27 mouse cellular contexts compared by ENCODE assay signal in genomic region chr12:111343956-111344355, GRCm38 (mm10). TPM values are rescaled to one million over a fixed set of nuclear protein-coding genes. Genes with fewer than 3 reads are reported as not detected.
A peak's percentile ranks its signal among the peaks of the same experiment; 100 is the strongest.
DNase-seq lines count a peak whose midpoint lies in the region; ATAC-seq and TF ChIP-seq lines count a peak whose summit lies in the region.
"Had no signal": no experiment of that assay in that cellular context is flagged by ENCODE, and none has a peak within 500 bp of the region (broad histone marks: within the 10 kb centered on the region; RNA-seq: fewer than 3 reads in every experiment).

No protein-coding gene starts in this region.

- in situ Hi-C loops in CH12.LX (cut with MboI; ENCODE audit: low pct_ligation_motif_present, low pct_unique_long_range_greater_than_20kb, low sequenced_read_pairs) = no loop called here

- H3K9me3 ChIP-seq in hindbrain, postnatal 0 days (ENCODE audit: low read length) = no peaks in the 10 kb centered on the region
- no peaks in the 10 kb centered on the region for H3K9me3 ChIP-seq in hindbrain, embryonic 10.5 days
- no peaks in the 10 kb centered on the region for H3K9me3 ChIP-seq in liver, embryonic 12.5 days (replicated peaks)
- no peaks in the 10 kb centered on the region for H3K9me3 ChIP-seq in CH12.LX (replicated peaks; ENCODE audit: low read length)
- H3K9me3 ChIP-seq: embryonic facial prominence, embryonic 12.5 days; G1E; hindbrain, embryonic 13.5 days; limb, embryonic 12.5 days; liver, embryonic 13.5 days; megakaryocyte, embryonic 14.5 days; midbrain, embryonic 12.5 days had no signal

- H3K27me3 ChIP-seq in hindbrain, postnatal 0 days (ENCODE audit: insufficient read depth, low read length) = no peaks in the 10 kb centered on the region
- no peaks in the 10 kb centered on the region for H3K27me3 ChIP-seq in hindbrain, embryonic 10.5 days (ENCODE audit: insufficient read depth, poor library complexity, severe bottlenecking)
- H3K27me3 ChIP-seq in liver, adult 2 months (ENCODE audit: control insufficient read depth, insufficient read depth, low read length) = no peaks in the 10 kb centered on the region
- H3K27me3 ChIP-seq in liver, embryonic 12.5 days (replicated peaks) = no peaks in the 10 kb centered on the region; the same call in 1 of the 2 replicates
- H3K27me3 ChIP-seq in CH12.LX (replicated peaks) = no peaks in the 10 kb centered on the region
- H3K27me3 ChIP-seq: embryonic facial prominence, embryonic 12.5 days; hindbrain, embryonic 13.5 days; limb, embryonic 12.5 days; liver, embryonic 13.5 days; midbrain, embryonic 12.5 days had no signal

- H3K27ac ChIP-seq in hindbrain, postnatal 0 days = no peak overlapping the region
- H3K27ac ChIP-seq in hindbrain, embryonic 10.5 days = no peak overlapping the region
- H3K27ac ChIP-seq in liver, adult 2 months (replicated peaks; ENCODE audit: insufficient read depth, low read depth, low read length) = no peak overlapping the region
- H3K27ac ChIP-seq in liver, embryonic 12.5 days = no peak overlapping the region
- no peak overlapping the region for H3K27ac ChIP-seq in CH12.LX (ENCODE audit: insufficient read depth, low read depth)
- H3K27ac ChIP-seq: embryonic facial prominence, embryonic 12.5 days; hindbrain, embryonic 13.5 days; limb, embryonic 12.5 days; liver, embryonic 13.5 days; midbrain, embryonic 12.5 days had no signal

- peak; percentile 5 for TF ChIP-seq RAD21 in CH12.LX (IDR thresholded peaks at IDR 0.05; ENCODE audit: low read depth, low read length)

- no peak for TF ChIP-seq POLR2A in liver, adult 2 months (IDR thresholded peaks at IDR 0.05; ENCODE audit: extremely low read depth, insufficient read depth, low read length)
- no peak for TF ChIP-seq POLR2A in CH12.LX (IDR thresholded peaks at IDR 0.05; ENCODE audit: low read depth, low read length)

- TF ChIP-seq CTCF in hindbrain, postnatal 0 days (IDR thresholded peaks at IDR 0.05; ENCODE audit: low read depth) = peak; percentile 33; the same call in 1 of the 2 replicates
- TF ChIP-seq CTCF in liver, adult 2 months (IDR thresholded peaks at IDR 0.05; ENCODE audit: low read depth, low read length) = no peak
- peak in 1 of 2 experiments; percentile 36; a peak in 2 of 4 replicates for TF ChIP-seq CTCF in CH12.LX (conservative IDR thresholded peaks at IDR 0.05 in 1 of 2, IDR thresholded peaks at IDR 0.05 in 1 of 2; ENCODE audit: low read depth in 2 of 2, low read length in 2 of 2)

- no peak for DNase-seq in hindbrain, postnatal 0 days (ENCODE audit: low spot score)
- no peak for DNase-seq in hindbrain, embryonic 10.5 days (ENCODE audit: low spot score)
- peak; percentile 45 for DNase-seq in liver, adult 2 months (ENCODE audit: extremely low read depth, low read depth, low spot score)
- DNase-seq in 416B (ENCODE audit: low read depth) (peak; percentile 54), CH12.LX (ENCODE audit: extremely low read depth) (no peak)
- DNase-seq in thymus, postnatal 14 days = no peak
- DNase-seq: adrenal gland, postnatal 14 days; cerebellum, adult 11 months; cerebellum, adult 9-10 months; embryo, embryonic 11 days; gastrocnemius, postnatal 36 days; heart, postnatal 36 days; kidney, adult 18-20 months; kidney, postnatal 4 days; liver, embryonic 13.5 days; lung, postnatal 4 days; spleen, adult 18-20 months; thymus, adult 18-20 months; thymus, postnatal 36 days had no signal

- H3K79me2 ChIP-seq in liver, adult 2 months (ENCODE audit: control insufficient read depth, insufficient read depth, low read length) = peaks cover 54% of the 10 kb centered on the region
- no peaks in the 10 kb centered on the region for H3K79me2 ChIP-seq in CH12.LX (replicated peaks; ENCODE audit: control insufficient read depth, extremely low read depth, insufficient read depth, poor library complexity, severe bottlenecking)

- no peaks in the 10 kb centered on the region for H3K4me1 ChIP-seq in hindbrain, postnatal 0 days (ENCODE audit: insufficient read depth, low read length)
- H3K4me1 ChIP-seq in hindbrain, embryonic 10.5 days (replicated peaks) = peaks cover 7% of the 10 kb centered on the region
- no peaks in the 10 kb centered on the region for H3K4me1 ChIP-seq in liver, adult 2 months (ENCODE audit: control insufficient read depth, insufficient read depth, low read length)
- H3K4me1 ChIP-seq in liver, embryonic 12.5 days = peaks cover 12% of the 10 kb centered on the region
- H3K4me1 ChIP-seq in CH12.LX (ENCODE audit: control insufficient read depth in 1 of 2, insufficient read depth in 2 of 2) = peaks cover 9 to 24% of the 10 kb centered on the region in 2 experiments

- H3K36me3 ChIP-seq in hindbrain, postnatal 0 days (ENCODE audit: insufficient read depth, low read length) = peaks cover 22% of the 10 kb centered on the region
- peaks cover 50% of the 10 kb centered on the region for H3K36me3 ChIP-seq in hindbrain, embryonic 10.5 days
- peaks cover 8% of the 10 kb centered on the region for H3K36me3 ChIP-seq in liver, adult 2 months (ENCODE audit: control insufficient read depth, insufficient read depth, low read length)
- peaks cover 28% of the 10 kb centered on the region for H3K36me3 ChIP-seq in liver, embryonic 12.5 days
- peaks cover 17 to 47% of the 10 kb centered on the region in 2 experiments for H3K36me3 ChIP-seq in CH12.LX (replicated peaks in 1 of 2; ENCODE audit: control insufficient read depth in 1 of 2, insufficient read depth in 1 of 2, low read length in 1 of 2)
- H3K36me3 ChIP-seq: G1E had no signal

- no peak overlapping the region for H3K4me2 ChIP-seq in hindbrain, postnatal 0 days (ENCODE audit: low read depth, low read length)
- no peak overlapping the region for H3K4me2 ChIP-seq in liver, embryonic 12.5 days
- H3K4me2 ChIP-seq in CH12.LX (ENCODE audit: insufficient read depth, low read depth, poor library complexity, severe bottlenecking) = no peak overlapping the region
- H3K4me2 ChIP-seq: embryonic facial prominence, embryonic 12.5 days; hindbrain, embryonic 13.5 days; limb, embryonic 12.5 days; liver, embryonic 13.5 days; midbrain, embryonic 12.5 days had no signal

- H3K9ac ChIP-seq in hindbrain, postnatal 0 days (replicated peaks; ENCODE audit: low read length) = no peak overlapping the region
- no peak overlapping the region for H3K9ac ChIP-seq in liver, adult 2 months (ENCODE audit: low read depth, low read length)
- H3K9ac ChIP-seq in liver, embryonic 12.5 days = no peak overlapping the region
- no peak overlapping the region for H3K9ac ChIP-seq in CH12.LX (ENCODE audit: insufficient read depth, low read depth)
- H3K9ac ChIP-seq: embryonic facial prominence, embryonic 12.5 days; hindbrain, embryonic 13.5 days; limb, embryonic 12.5 days; liver, embryonic 13.5 days; midbrain, embryonic 12.5 days had no signal

- 70% methylated on average over 1 of the region's 1 CpGs for WGBS in hindbrain, postnatal 0 days
- WGBS in hindbrain, embryonic 10.5 days = 67% methylated on average over 1 of the region's 1 CpGs
- 38% methylated on average over 1 of the region's 1 CpGs for WGBS in liver, adult 2 months
- WGBS in liver, embryonic 12.5 days (ENCODE audit: insufficient replicate concordance) = 49% methylated on average over 1 of the region's 1 CpGs

- TF ChIP-seq EP300 in CH12.LX (IDR thresholded peaks at IDR 0.05; ENCODE audit: low read length) = no peak

- dilution Hi-C loops in CH12.LX (cut with MboI; ENCODE audit: extremely low pct_ligation_motif_present, extremely low pct_unique_long_range_greater_than_20kb, low sequenced_read_pairs) = no loop called here

- no peak overlapping the region for H3K4me3 ChIP-seq in hindbrain, postnatal 0 days (ENCODE audit: low read length)
- H3K4me3 ChIP-seq in hindbrain, embryonic 10.5 days = no peak overlapping the region
- no peak overlapping the region for H3K4me3 ChIP-seq in liver, adult 2 months (ENCODE audit: insufficient read depth, low read depth, low read length)
- no peak overlapping the region for H3K4me3 ChIP-seq in liver, embryonic 12.5 days
- no peak overlapping the region for H3K4me3 ChIP-seq in CH12.LX (replicated peaks in 1 of 3; ENCODE audit: low read depth in 2 of 3, low read length in 2 of 3, poor library complexity in 1 of 3)
- H3K4me3 ChIP-seq: embryonic facial prominence, embryonic 12.5 days; hindbrain, embryonic 13.5 days; limb, embryonic 12.5 days; liver, embryonic 13.5 days; midbrain, embryonic 12.5 days had no signal

- no peak for ATAC-seq in hindbrain, postnatal 0 days
- no peak for ATAC-seq in liver, embryonic 12.5 days
- ATAC-seq: forebrain, embryonic 14.5 days had no signal

TF ChIP-seq in CH12.LX, 34 proteins besides CTCF, POLR2A, EP300 and RAD21:
- 0 out of 2 replicates have a peak, but pooled peaks have one; percentile 4 for TF ChIP-seq SMC3 (IDR thresholded peaks at IDR 0.05; ENCODE audit: low read depth, low read length)
- no peak for TF ChIP-seq GABPA (IDR thresholded peaks at IDR 0.05; ENCODE audit: insufficient replicate concordance, low read depth, low read length)

RNA-seq across cellular contexts. Expression of gene Cdc42bpb, which starts 33.6 kb away (rescaled TPM):
- total RNA-seq in hindbrain, postnatal 0 days (2014; rRNA removed) = 229 and 236 TPM in 2 replicates
- polyA plus RNA-seq in hindbrain, postnatal 0 days (2015; fragmentation: Nextera tagmentation; extraction: Ambion mirVana) = 28.4 and 30.4 TPM in 2 replicates
- polyA plus RNA-seq in hindbrain, embryonic 10.5 days (2016; fragmentation: Nextera tagmentation; extraction: Ambion mirVana) = 32.6 and 34.7 TPM in 2 replicates
- total RNA-seq in liver, adult 2 months (2014; rRNA removed) = 19.5 and 28.7 TPM in 2 replicates
- polyA plus RNA-seq in liver, adult 2 months (2012; rRNA removed) = 96.3 and 122 TPM in 2 replicates
- polyA plus RNA-seq in liver, embryonic 12.5 days (2016; fragmentation: Nextera tagmentation; extraction: Ambion mirVana) = 13.0 and 15.1 TPM in 2 replicates
- total RNA-seq in CH12.LX (2012; rRNA removed) = 20.6 and 25.4 TPM in 2 replicates
- total RNA-seq in CH12.LX (2014; rRNA removed) = 12.9 and 16.7 TPM in 2 replicates
- 22.9 and 29.7 TPM in 2 replicates for polyA plus RNA-seq in CH12.LX (2012; ENCODE audit: insufficient read length, low read depth)
- total RNA-seq: G1E had no signal
- polyA plus RNA-seq: G1E had no signal

Comparison
In these comparisons a context has a peak if more than half of its experiments do, and no peak if none do; other contexts are left out.
1. DNase-seq: peak in liver, adult 2 months (single experiment) and 416B (single experiment); none in hindbrain, postnatal 0 days (single experiment), hindbrain, embryonic 10.5 days (single experiment), CH12.LX (single experiment) and thymus, postnatal 14 days (single experiment).